Mouse (Mus musculus): Measurements from ENCODE around the gene Camk1d.

Camk1d gene

DNA sequence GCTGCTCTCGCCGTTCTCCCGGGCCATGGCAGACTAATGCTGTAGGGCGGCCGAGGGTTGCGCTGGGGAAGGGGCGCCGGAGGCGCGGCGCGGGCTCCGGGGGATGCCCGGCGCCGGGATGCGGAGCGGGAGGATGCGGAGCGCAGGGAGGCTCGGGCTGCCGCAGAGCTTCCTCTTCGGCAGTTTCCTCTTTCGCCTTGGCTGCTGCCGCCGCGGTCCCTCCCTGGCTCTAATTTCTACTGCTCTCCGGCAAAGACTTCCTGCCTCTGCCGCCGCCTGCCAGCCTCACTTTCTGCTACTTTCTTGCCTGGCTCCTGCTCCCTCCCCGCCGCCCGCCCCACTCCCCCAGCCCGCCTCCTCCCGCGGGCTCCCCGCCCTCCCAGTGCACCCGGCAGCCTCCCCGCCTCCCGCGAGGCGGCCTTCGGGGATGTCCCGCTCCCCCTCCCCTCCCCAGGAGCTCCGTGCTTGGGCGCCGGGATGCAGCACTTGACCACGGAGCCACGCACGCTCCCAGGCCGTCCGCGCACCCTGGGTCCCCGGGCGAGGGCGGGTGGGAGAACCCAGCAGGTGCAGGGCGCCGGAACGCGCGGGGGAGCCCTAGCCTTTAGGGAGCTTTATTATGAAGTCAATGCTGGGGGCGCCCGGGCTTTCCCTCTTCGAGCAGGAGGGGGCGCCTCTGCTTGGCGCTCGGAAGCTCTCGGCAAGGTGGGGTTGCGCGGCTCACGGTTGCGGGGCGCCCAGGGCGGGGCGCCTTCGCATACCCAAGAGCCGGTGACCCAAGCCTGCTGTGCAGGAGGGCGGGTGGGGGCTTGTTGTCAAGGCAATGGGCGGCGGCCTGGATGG is at the start of gene Camk1d:
Camk1d (minus strand) TSS at position 305 of the 843 bp plus-strand sequence.
- DNase-seq (ENCODE audit: low read depth in 2 of 2, low spot score in 2 of 2) = peak; percentile 87 to 91

DNA sequence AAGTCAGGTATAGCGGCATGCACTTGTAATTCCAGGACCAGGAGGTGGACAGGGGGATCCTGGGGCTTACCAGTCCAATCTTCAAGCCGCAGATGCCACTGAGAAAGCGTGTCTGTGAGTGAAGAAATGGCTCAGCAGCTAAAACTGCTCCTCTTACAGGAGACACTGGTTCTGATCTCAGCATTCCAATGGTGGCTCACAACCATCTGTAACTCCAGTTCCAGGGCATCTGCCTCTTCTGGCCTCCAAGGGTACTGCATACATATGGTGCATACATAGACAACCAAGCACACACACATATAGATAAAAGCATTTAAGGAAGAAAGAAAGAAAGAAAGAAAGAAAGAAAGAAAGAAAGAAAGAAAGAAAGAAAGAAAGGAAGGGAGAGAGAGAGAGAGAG is 47.7 kb upstream of the Camk1d start:
- no peak for DNase-seq (ENCODE audit: low read depth in 2 of 2, low spot score in 2 of 2)

DNA sequence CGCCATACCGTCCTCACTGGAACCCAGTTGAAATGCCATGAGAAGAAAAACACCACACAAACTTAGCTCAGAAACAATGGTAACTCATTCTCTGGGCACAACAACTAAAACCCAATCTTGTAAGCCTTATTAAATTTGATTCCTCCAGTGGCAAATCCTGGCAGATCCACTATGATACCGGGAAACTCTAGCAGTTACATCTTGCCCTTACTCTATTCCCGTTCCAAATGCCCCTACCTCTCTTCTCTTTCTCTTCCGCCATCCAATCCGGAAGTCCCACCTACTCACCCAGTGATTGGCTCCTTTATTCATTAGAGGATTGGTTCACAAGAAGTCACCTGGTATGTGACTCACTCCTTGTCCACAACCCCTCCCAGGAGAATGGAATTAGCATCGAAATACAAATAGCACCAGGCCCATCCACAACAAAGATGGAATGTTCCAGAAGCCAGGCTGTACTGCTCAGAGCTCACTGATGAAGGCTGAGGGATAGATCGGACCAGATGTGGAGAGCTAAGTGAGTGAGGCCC is 46.2 kb upstream of the Camk1d start:
- no peak for DNase-seq (ENCODE audit: low read depth in 2 of 2, low spot score in 2 of 2)

DNA sequence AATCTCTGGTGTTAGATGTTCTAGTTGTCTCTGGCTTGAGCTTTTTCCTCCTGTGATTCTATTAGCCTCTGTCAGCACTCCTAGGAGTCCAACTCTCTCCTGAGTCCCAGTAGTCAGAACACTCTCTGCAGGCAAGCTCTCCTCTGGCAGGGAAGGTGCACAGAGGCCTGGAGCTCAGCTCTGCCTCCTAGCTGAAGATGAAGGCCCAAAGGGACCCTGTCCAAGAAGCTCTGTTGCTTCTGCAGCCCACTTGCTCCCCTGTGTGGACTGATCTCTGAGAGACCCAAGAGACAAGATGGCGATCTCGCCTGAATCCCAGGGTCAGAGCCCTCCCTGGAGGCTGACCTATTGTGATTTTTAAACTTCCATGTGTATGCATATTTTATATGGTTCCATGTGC is 44.3 kb upstream of the Camk1d start:
- DNase-seq (ENCODE audit: low read depth in 2 of 2, low spot score in 2 of 2) = no peak

DNA sequence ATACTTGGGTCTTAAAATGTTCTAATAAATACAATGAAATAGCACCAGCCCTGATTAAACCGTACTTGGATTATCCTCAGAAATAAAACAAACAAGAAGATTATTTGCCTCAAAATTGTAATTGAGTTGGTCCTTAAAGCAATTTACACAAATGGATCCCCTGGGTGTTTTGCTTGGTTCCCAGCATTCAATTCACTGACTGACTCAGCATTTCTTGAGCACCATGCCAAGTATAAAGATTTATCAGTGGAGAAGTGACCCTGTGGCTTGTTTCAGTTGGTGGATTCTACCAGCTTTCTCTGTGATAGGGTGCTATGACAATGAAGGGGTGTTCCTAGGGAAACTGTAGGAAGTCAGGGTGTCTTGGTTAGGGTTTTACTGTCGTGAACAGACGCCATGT is 36.6 kb upstream of the Camk1d start:
- no peak for DNase-seq (ENCODE audit: low read depth in 2 of 2, low spot score in 2 of 2)

DNA sequence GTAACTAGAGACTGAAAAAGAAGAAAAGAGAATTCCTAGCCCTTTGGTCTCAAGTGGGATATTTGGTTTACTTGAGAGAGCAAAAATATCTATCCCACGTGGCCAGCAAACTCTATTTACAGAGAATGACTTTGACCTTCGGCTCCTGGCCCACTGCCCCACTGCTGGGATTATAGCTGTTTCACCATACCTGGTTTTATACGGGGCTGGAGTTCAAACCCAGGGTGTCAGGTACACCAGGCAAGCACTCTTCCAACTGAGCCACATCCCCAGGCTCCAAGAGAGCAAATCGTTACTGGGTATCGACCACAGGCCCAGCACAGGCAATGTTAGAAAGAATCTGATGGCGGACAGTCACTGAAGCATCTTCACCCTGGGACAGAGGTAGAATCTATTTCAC is 34.9 kb upstream of the Camk1d start:
- DNase-seq (ENCODE audit: low read depth in 2 of 2, low spot score in 2 of 2) = no peak

DNA sequence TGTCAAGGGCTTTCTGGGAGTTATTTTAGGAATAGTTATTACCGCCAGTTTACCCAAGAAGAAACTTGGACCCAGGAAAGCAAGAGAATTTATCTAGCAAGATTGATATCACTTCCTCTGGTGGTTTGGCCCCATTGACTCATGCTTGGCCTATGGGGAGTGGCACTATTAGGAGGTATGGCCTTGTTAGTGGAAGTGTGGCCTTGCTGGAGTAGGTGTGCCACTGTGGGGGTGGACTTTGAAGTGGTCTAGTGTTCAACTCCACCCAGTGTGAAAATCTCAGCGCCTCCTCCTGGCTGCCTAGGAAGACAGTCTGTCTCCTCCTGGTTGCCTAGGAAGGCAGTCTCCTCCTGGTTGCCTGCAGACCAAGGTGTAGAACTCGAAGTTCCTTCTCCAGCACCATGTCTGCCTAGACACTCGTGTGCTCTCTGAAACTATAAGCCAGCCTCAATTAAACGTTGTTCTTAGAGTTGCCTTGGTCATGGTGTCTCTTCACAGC is 33.3 kb upstream of the Camk1d start:
- DNase-seq (ENCODE audit: low read depth in 2 of 2, low spot score in 2 of 2) = no peak

DNA sequence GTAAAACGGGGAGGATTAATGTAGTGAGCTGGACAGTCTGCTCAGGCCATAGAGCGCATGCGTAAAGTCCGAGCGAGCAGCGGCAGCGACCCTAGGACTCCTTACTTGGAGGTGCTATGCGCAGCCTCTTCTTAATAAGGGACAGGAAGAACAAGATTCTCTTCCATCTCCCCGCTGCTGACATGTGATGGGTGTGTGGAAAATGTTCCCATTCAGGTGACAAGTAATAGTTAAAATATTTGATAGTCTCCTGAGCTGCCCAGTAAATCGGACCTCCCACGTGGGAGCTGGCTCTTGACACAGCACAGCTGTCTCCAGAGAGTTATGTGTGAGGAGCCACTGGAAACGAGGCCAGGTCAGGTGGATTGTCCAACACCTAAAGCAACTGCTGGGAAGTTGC is 32.2 kb upstream of the Camk1d start:
- no peak for DNase-seq (ENCODE audit: low read depth in 2 of 2, low spot score in 2 of 2)

DNA sequence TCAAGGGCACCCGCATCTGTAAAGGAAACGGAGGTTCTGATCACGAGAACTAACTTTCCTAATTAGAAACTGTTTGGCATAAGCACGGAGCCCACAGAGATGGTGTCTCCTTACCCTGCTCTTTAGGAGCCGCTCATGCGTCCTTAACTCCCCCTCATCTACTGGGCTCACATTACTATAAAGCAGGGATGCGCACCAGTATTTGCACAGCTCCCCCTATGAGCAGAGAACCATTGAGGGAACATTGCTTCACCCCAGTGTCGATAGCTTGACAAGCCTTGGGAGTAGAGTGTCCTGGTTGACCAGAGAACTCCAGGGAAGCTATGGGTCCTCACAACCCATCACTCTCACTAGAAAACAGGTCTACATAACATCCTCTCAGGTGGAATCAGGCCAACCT is 29.6 kb upstream of the Camk1d start:
- DNase-seq (ENCODE audit: low read depth in 2 of 2, low spot score in 2 of 2) = no peak

DNA sequence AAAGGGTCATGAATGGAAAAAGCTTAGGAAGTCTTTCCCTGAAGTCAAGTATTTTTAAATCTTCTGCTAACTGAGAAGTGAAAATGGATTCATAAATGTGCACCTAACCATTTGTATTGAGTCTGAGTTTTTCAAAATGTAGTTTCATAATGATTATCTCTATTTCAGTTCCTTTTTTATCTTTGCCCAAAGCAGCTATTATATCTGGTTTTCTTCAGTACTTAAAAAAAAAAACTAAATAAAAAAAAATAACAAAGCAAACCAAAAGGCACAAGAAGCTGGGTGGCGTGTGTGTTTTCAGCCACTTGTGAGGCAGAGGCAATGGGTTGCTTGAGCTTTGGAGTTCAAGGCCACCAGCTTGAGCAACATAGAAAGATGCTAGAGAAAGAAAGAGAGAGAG is 26.6 kb upstream of the Camk1d start:
- no peak for DNase-seq (ENCODE audit: low read depth in 2 of 2, low spot score in 2 of 2)

DNA sequence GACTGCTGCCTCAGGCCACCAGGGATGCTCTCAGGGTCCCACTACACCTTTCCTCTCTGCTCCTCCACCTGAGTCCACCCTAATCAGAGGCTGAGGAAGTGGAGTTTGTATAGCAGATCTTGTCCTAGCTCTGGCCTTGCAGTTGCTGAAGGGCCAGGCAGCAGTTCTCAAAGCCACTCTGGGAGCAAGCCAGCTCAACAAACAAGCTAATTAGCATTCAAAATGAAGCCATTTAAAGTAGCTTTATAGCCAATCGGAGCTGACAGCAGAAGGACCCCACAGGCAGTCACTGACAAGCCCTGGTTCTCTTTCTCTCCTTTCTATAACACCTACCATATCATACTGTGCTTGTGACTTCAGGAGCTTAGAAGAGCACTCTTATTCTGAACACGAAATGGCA is 21.6 kb upstream of the Camk1d start:
- no peak for DNase-seq (ENCODE audit: low read depth in 2 of 2, low spot score in 2 of 2)

DNA sequence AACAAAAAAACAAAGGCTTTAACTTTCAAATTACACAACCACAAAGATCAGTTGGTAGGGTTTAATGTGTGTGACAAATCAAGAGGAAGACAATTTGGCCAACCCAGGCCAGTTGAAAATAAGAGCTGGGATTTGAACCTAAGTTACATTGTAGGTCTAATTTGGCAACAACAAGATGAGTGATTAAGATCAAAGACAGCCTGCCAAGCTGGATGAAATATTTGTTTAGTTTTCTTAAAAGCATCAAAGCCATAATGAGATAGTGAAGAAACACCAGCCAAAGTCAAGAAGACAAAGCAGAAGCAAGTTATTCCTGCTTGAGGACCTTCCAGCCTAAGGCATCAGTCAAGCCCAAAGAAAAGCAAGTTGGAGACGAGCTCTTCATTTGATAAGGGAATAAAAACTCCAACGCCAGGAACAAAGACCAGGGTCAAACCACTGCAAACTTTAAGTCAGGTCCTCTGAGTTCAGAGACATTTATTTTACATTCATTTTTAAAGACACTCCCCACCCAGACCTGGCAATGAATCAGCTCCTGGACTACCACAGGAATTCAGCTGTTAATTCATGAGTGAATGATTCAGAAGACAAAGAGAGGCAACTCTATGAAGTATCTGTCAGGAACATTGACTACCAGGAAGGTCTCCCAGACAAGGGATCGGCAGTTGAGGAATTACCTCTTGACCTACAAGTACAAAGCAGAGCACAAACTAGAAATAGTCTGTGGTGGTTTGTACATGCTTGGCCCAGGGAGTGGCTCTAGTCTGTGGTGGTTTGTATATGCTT is 19.2 kb upstream of the Camk1d start:
- DNase-seq (ENCODE audit: low read depth in 2 of 2, low spot score in 2 of 2) = no peak

DNA sequence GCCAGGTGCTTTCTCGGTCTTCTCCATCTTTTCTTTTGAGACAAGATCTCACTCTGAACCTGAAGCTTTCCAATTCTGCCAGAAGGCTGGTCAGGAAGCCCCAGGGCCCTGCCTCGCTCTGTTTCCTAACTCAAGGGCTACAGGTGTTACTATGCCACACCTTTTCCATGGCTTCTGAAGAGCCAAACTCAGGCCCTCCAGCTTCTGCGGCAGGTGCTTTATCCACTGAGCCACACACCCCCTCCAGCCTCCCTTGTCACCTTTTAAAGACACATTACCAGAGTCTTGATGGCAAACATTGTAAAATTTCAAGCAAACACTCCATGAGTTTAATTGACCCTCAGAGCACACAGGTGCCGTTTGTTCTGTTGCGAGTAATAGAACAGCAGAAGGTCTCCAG is 17.7 kb upstream of the Camk1d start:
- no peak for DNase-seq (ENCODE audit: low read depth in 2 of 2, low spot score in 2 of 2)

DNA sequence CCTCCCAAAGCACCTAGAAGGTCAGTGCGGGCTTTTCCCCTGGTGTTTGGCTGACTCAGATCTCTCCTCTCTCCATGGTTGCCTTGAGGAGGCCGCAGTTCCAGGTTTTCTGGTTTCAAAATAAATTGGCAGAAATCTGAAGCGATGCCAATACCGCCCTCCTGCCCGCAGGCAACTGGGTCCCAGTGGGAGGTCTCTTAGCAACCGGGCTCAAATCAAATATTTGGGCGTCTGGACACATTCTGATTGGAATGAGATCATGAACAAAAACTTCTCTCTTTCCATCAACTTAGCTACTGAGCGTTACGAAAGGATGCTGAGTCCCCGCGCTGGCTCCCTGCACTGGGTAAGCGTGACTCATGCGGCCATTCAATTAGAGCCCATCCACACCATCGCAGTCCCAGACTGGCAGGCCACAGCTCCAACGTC is 16.1 kb upstream of the Camk1d start:
- no peak for DNase-seq (ENCODE audit: low read depth in 2 of 2, low spot score in 2 of 2)

DNA sequence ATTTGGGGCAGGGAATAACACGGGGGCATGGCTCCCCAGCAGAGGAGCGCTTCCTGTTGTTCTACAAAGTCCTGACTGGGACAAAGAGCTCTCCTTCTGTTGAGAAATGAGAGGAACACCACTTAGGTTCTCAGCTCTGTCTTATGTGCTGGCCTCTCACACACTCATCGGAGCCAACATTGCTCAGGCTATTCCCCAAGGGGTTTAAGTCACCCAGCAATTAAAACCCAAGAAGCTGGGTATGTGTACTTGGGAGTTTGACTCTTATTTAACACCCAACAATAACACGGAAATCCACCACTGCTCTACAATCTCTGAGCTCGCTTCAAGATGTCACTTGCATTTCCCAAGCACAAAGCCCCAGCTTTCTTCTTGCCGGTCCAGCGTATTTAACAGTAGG is 15.6 kb upstream of the Camk1d start:
- no peak for DNase-seq (ENCODE audit: low read depth in 2 of 2, low spot score in 2 of 2)

DNA sequence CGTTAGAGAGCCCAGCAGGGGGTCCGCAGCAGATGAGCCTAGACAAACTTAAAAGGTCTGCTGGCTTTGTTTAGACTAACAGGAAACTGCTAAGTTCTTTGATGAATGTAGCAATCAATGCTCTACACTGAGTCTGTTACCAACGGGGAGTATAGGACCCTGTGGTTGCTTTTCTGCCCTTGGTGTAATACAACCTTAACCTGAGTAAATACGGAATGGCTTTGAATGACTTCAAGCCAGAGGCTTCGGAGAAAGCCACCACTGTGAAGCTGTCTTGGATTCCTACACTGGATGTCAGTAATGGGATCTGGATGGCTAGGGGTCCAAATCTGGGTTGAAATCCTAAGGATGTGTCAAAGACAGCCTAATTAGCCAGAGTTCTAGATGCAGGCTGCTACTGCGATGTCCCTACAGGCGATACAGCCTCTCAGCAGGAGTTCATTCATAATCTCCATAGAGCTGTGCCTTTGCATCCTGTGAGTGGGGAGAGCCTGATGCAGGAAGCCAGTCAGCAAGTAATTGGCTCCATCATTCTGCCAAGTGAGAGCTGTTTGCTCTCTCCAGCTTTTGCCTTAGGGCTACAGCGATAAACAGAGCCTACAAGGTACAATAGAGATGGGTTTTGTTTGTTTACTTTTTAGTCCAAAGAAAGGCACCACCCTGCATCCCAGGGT is 10.8 kb upstream of the Camk1d start:
- DNase-seq (ENCODE audit: low read depth in 2 of 2, low spot score in 2 of 2) = no peak

DNA sequence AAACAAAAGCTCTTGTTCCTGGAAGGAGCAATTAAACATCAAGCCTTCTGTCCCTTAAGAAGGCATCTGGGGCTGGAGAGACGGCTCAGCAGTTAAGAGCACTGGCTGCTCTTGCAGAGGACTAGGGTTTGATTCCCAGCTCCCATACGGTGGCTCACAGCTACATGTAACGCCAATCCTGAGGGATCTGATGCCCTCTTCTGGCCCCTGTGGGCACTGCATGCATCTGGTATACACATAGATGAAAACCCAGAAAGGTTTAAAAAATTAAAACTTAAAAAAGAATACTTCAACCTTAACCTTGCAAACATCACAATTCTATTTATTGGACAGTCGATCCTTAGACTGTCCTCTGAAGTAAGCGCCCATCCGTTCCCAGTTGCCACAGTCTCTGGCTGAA is 3.4 kb upstream of the Camk1d start:
- no peak for DNase-seq (ENCODE audit: low read depth in 2 of 2, low spot score in 2 of 2)

DNA sequence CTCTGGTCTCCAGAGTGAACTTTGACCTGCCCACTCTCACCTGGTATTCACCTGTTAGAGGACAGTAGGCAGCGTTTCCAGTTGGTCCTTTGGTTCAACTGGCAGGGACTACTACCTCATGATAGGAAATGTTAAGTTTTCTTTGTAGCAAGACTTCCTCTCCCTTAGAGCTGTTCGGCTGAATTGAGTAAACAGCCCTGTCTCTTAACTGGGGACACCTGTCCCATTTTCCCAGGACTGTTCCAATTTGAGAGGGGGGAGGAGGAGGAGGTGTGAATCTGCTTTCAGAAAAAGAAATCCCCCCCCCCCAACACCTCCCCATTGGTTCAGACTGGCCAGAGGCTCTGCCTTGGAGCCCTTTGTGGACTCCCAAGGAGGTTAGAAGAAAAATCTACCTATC is 1.2 kb upstream of the Camk1d start:
- DNase-seq (ENCODE audit: low read depth in 2 of 2, low spot score in 2 of 2) = no peak

DNA sequence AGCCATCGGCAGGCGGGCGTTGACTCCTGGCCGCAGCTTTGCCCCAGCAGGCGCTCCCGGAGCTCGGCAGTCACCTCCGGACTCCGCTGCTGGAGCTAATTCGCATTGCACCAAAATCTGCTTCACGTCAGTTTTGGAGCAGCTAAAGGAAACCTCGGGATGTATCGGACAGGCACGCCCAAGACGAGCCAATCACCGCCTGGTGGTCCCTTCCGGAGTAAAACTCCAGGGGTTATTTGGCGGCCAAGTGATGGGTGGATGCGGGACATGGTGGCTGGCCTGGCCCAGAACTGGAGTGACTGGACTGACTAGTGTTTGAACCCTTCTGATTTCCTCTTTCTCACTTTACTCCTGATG is 717 bp upstream of the Camk1d start:
- DNase-seq (ENCODE audit: low read depth in 2 of 2, low spot score in 2 of 2) = no peak

DNA sequence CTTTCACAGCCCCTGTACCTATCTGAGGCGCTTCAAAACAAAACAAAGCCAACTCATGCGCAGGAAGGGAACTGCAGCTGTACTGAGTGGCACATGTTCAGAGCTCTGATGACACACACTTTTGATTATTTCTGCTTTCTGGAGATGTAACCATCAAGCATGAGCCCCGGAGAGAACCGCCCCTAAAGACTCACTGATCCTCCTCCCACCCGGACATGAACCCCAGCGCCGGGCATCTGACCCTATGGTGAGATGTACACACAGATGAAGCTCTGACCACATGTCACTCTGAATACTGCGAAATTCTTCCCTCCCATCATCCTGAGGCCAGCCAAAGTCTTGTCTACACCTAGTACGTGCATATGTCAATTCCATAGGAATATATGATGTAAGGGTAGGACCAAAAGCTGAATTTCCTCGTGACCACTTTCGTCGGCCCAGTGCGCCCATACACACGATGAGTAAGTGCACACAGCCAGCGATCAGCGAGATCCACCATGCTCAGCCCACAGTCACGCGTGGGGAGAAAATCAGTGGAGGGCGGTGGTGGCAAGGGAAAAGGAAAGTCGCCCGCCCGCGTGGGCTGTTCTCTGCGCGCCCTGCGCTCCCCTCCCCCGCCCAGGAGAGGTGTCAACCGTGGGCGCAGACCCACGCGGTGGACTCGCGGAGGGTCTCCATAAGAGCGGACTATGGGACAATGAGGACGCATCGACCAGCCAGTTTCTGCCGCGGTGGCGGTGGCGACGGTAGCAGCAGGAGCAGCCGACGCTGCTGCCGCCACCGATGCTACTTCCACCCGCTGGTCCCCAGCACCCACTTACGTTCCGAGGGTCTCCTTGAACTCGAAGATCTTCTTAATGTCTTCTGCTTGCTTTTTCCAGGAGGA is 747 bp downstream of the Camk1d start:
- peak; percentile 48 to 60 for DNase-seq (ENCODE audit: low read depth in 2 of 2, low spot score in 2 of 2)

DNA sequence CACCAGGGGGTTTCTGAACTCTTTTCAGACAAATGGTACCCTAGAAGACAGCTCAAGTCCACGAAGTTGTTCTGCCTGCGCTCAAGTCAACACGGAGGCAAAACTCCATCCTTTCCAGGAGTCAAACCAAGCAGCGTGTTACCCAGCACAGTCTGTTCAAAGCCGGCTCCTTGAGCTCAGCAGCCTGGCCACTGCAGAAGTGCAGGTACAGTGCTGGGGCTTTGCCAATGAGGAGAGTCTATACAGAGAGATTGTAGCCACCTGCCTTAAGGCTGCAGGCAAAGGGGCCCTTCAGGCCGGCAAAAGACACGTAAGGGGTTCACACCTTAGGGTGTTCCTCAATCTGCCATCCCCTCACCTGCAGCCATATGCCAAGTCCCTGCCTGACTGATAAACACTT is 2.1 kb downstream of the Camk1d start:
- DNase-seq (ENCODE audit: low read depth in 2 of 2, low spot score in 2 of 2) = no peak
